Mouse (Mus musculus): ENCODE results near the gene BC051019. TPM values are rescaled to one million over a fixed set of nuclear protein-coding genes. Genes with fewer than 3 reads are reported as not detected.

The BC051019 gene
- 0.83 TPM for polyA plus RNA-seq (2015; fragmentation: Illumina TruSeq; extraction: RNeasy Lipid Tissue Mini Kit (QIAGEN cat#74804); ENCODE audit: low read depth, low replicate concordance)

GRCm38 (mm10) chr7:109723697-109724096, at the start of gene BC051019:
BC051019 (minus strand) TSS chr7:109723850.

GRCm38 (mm10) chr7:109752008-109752925, 28.6 kb upstream of the BC051019 start, which contains the start of gene Tmem9b:
Tmem9b (minus strand) TSS chr7:109752875.

GRCm38 (mm10) chr7:109731626-109732025, 8.0 kb upstream of the BC051019 start, which contains the start of gene Ascl3:
Ascl3 (minus strand) TSS chr7:109731726.

GRCm38 (mm10) chr7:109703190-109704015, 20.2 kb downstream of the BC051019 start, which contains the start of the genes St5 and Akip1:
St5 (minus strand) TSS chr7:109703605.
Akip1 (plus strand) TSS chr7:109703690.

Other genes starting within 250 kb of the BC051019 start
- 12.6 TPM for gene Trim66, start 215.7 kb downstream of the BC051019 start, polyA plus RNA-seq (2015; fragmentation: Illumina TruSeq; extraction: RNeasy Lipid Tissue Mini Kit (QIAGEN cat#74804); ENCODE audit: low read depth, low replicate concordance)
- gene Rpl27a, start 204.7 kb downstream of the BC051019 start, polyA plus RNA-seq (2015; fragmentation: Illumina TruSeq; extraction: RNeasy Lipid Tissue Mini Kit (QIAGEN cat#74804); ENCODE audit: low read depth, low replicate concordance): 554 TPM
- gene St5, start 20.2 kb downstream of the BC051019 start, polyA plus RNA-seq (2015; fragmentation: Illumina TruSeq; extraction: RNeasy Lipid Tissue Mini Kit (QIAGEN cat#74804); ENCODE audit: low read depth, low replicate concordance): 14.4 TPM
- 4.6 TPM for gene Akip1, start 20.2 kb downstream of the BC051019 start, polyA plus RNA-seq (2015; fragmentation: Illumina TruSeq; extraction: RNeasy Lipid Tissue Mini Kit (QIAGEN cat#74804); ENCODE audit: low read depth, low replicate concordance)
- not detected for gene Ascl3, start 7.9 kb upstream of the BC051019 start, polyA plus RNA-seq (2015; fragmentation: Illumina TruSeq; extraction: RNeasy Lipid Tissue Mini Kit (QIAGEN cat#74804); ENCODE audit: low read depth, low replicate concordance)
- gene Tmem9b, start 29.0 kb upstream of the BC051019 start, polyA plus RNA-seq (2015; fragmentation: Illumina TruSeq; extraction: RNeasy Lipid Tissue Mini Kit (QIAGEN cat#74804); ENCODE audit: low read depth, low replicate concordance): 130 TPM
- 111 TPM for gene Nrip3, start 58.2 kb upstream of the BC051019 start, polyA plus RNA-seq (2015; fragmentation: Illumina TruSeq; extraction: RNeasy Lipid Tissue Mini Kit (QIAGEN cat#74804); ENCODE audit: low read depth, low replicate concordance)
- gene Scube2, start 141.8 kb upstream of the BC051019 start, polyA plus RNA-seq (2015; fragmentation: Illumina TruSeq; extraction: RNeasy Lipid Tissue Mini Kit (QIAGEN cat#74804); ENCODE audit: low read depth, low replicate concordance): 1.5 TPM
- gene Dennd5a, start 236.6 kb upstream of the BC051019 start, polyA plus RNA-seq (2015; fragmentation: Illumina TruSeq; extraction: RNeasy Lipid Tissue Mini Kit (QIAGEN cat#74804); ENCODE audit: low read depth, low replicate concordance): 162 TPM